Mouse (Mus musculus) neural tube, embryonic 11.5 days (tissue): ENCODE data around the gene Cdk12. TPM values are rescaled to one million over a fixed set of nuclear protein-coding genes. Genes with fewer than 3 reads are reported as not detected.

Experiments used
- ATAC-seq: fragments of 200-750 bp; cut with Nextera tagmentation; 2 replicates; pipeline ENCODE4 v1.8.0; 2017; ENCODE audit warnings: moderate number of reproducible peaks, mild to moderate bottlenecking, moderate TSS enrichment, moderate library complexity; ENCODE audit not compliant: insufficient read depth, low FRiP score, low TSS enrichment
- DNase-seq: peaks from one replicate; pipeline ENCODE4 v3.0.0-alpha.2; 2015; ENCODE audit warnings: low spot score
- H3K27ac ChIP-seq: fragments of 300-500 bp; sonication (generic); 2 replicates; pipeline ENCODE4 v1.5.1; 2014; ENCODE audit warnings: low read depth, mild to moderate bottlenecking, low read length
- H3K27me3 ChIP-seq: fragments of 300-500 bp; sonication (generic); 2 replicates; pipeline ENCODE4 v1.6.1; 2014; ENCODE audit warnings: mild to moderate bottlenecking, low read length, mixed read lengths; ENCODE audit not compliant: control insufficient read depth, insufficient read depth
- H3K36me3 ChIP-seq: fragments of 300-500 bp; sonication (generic); 2 replicates; pipeline ENCODE4 v1.6.1; 2014; ENCODE audit warnings: mild to moderate bottlenecking, low read length, moderate library complexity, mixed read lengths; ENCODE audit not compliant: control insufficient read depth, insufficient read depth
- H3K4me1 ChIP-seq: fragments of 300-500 bp; sonication (generic); 2 replicates; pipeline ENCODE4 v1.6.1; 2014; ENCODE audit warnings: low read length, mixed read lengths; ENCODE audit not compliant: control insufficient read depth, insufficient read depth
- H3K4me2 ChIP-seq: fragments of 300-500 bp; sonication (generic); 2 replicates; pipeline ENCODE4 v1.6.1; 2014; ENCODE audit warnings: low read depth, mild to moderate bottlenecking, moderate library complexity
- H3K4me3 ChIP-seq: fragments of 300-500 bp; sonication (generic); 2 replicates; pipeline ENCODE4 v1.5.1; 2014; ENCODE audit warnings: low read depth, low read length
- H3K9ac ChIP-seq: fragments of 300-500 bp; sonication (generic); 2 replicates; pipeline ENCODE4 v1.6.1; 2014; ENCODE audit warnings: mild to moderate bottlenecking, low read length
- H3K9me3 ChIP-seq: fragments of 300-500 bp; sonication (generic); 2 replicates; pipeline ENCODE4 v1.6.1; 2016; ENCODE audit warnings: low read length; ENCODE audit not compliant: control insufficient read depth
- WGBS: fragments of 180-500 bp; shearing (Covaris S2); extraction: QIAGEN DNeasy Blood & Tissue Kit; methylation state at CpG from one replicate; pipeline ENCODE4 v1.1.7; 2014; 5-methylcytosine and 5-hydroxymethylcytosine counted together
- microRNA-seq: library from miRNA; unstranded; fragments of <30 nt; microRNA quantifications from one replicate; pipeline ENCODE4, GENCODE M21; 2016
- polyA plus RNA-seq: library from polyadenylated mRNA; unstranded; fragments of >200 nt; fragmentation: Nextera tagmentation; extraction: Ambion mirVana; gene quantifications from 2 replicates; pipeline ENCODE4 v1.2.1, GENCODE M21; 2014

Cdk12 gene
- polyA plus RNA-seq, 1 experiment from 2014 or later = 13.1 TPM

- peak overlapping the region; percentile 32 for H3K4me2 ChIP-seq
- H3K27ac ChIP-seq = no peak overlapping the region
- H3K9me3 ChIP-seq = no peaks in the 10 kb centered on the region
- WGBS = under 1% methylated on average over 35 of the region's 35 CpGs
- ATAC-seq (no peak), DNase-seq (no peak)
- H3K27me3 ChIP-seq = peaks cover 93% of the 10 kb centered on the region
- H3K9ac ChIP-seq = no peak overlapping the region
- H3K36me3 ChIP-seq = no peaks in the 10 kb centered on the region
- peaks cover 9% of the 10 kb centered on the region for H3K4me1 ChIP-seq
- H3K4me3 ChIP-seq = peak overlapping the region; percentile 21
Observed at GRCm38 (mm10) chr11:98328031-98328370, 125.1 kb downstream of the Cdk12 start.

Small RNA genes lying within 50 kb of the gene (microRNA-seq; reads per million reads assigned to microRNA genes)
- not detected for gene Gm27399
- gene Mir5119 = not detected

Other genes starting within 250 kb of the Cdk12 start
- gene Plxdc1, start 216.6 kb upstream of the Cdk12 start, polyA plus RNA-seq = 0.24 TPM in 1 of 2 replicates, not detected in the other
- gene Arl5c, start 206.9 kb upstream of the Cdk12 start, polyA plus RNA-seq = 10.6 and 14.1 TPM in 2 replicates
- 15.2 and 15.8 TPM in 2 replicates for gene Cacnb1, start 180.0 kb upstream of the Cdk12 start, polyA plus RNA-seq
- gene Rpl19, start 176.3 kb upstream of the Cdk12 start, polyA plus RNA-seq = 926 and 968 TPM in 2 replicates
- 6.6 and 6.8 TPM in 2 replicates for gene Stac2, start 149.6 kb upstream of the Cdk12 start, polyA plus RNA-seq
- 24.1 and 26.8 TPM in 2 replicates for gene Fbxl20, start 52.7 kb upstream of the Cdk12 start, polyA plus RNA-seq
- 74.6 and 75.3 TPM in 2 replicates for gene Med1, start 9.8 kb upstream of the Cdk12 start, polyA plus RNA-seq
- 1.2 TPM in 2 replicates for gene Neurod2, start 126.6 kb downstream of the Cdk12 start, polyA plus RNA-seq
- 0.15 TPM in 1 of 2 replicates, not detected in the other for gene Ppp1r1b, start 145.3 kb downstream of the Cdk12 start, polyA plus RNA-seq
- 39.7 and 45.6 TPM in 2 replicates for gene Stard3, start 155.3 kb downstream of the Cdk12 start, polyA plus RNA-seq
- 3.1 and 3.9 TPM in 2 replicates for gene Tcap, start 180.8 kb downstream of the Cdk12 start, polyA plus RNA-seq
- 0.40 and 0.91 TPM in 2 replicates for gene Pnmt, start 183.4 kb downstream of the Cdk12 start, polyA plus RNA-seq
- 6.7 and 7.2 TPM in 2 replicates for gene Pgap3, start 197.4 kb downstream of the Cdk12 start, polyA plus RNA-seq
- gene Erbb2, start 209.4 kb downstream of the Cdk12 start, polyA plus RNA-seq = 22.3 and 24.5 TPM in 2 replicates
- gene Mien1, start 235.9 kb downstream of the Cdk12 start, polyA plus RNA-seq = 133 and 151 TPM in 2 replicates
- 1.4 and 1.9 TPM in 2 replicates for gene Grb7, start 243.3 kb downstream of the Cdk12 start, polyA plus RNA-seq